Mouse (Mus musculus): Measurements from ENCODE around the gene Hist1h1t. TPM values are rescaled to one million over a fixed set of nuclear protein-coding genes. Genes with fewer than 3 reads are reported as not detected.

Gene Hist1h1t
- polyA plus RNA-seq, 2 experiments, result 0.13 TPM; not detected in 1

DNA sequence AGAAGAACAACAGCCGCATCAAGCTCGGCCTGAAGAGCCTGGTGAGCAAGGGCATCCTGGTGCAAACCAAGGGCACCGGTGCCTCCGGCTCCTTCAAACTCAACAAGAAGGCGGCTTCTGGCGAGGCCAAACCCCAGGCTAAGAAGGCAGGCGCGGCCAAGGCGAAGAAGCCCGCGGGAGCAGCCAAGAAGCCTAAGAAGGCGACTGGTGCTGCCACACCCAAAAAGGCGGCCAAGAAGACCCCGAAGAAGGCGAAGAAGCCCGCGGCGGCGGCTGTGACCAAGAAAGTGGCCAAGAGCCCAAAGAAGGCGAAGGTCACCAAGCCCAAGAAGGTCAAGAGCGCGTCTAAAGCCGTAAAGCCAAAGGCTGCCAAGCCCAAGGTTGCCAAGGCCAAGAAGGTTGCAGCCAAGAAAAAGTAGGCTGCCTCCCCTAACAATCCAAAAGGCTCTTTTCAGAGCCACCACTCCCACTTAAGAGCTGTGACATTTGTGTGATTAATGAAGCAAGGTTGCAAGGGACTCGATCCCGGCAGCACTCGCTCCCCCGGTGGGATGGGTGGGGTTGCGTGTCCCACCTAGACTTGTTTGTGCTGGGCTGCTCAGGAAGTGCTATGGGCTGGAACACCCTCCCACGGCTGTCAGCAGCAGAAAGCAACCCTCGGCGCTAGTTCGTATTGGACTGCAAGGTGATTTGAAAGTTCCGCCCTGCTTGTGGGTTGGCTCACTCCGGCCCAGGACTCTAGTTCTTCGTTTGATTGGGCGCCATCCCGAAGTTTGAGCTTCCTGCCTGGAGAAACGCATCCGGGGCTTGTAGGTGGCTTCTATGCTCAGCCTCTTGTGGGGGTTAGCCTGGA lies 43.7 kb downstream of the Hist1h1t start:
- ATAC-seq (ENCODE audit: insufficient read depth), result peak; percentile 78
- Histone ChIP-seq H3K4me1 (replicated peaks; ENCODE audit: control insufficient read depth in 2 of 2, insufficient read depth in 2 of 2, low read length in 1 of 2) (peaks cover 16 to 22% of the 10 kb centered on the region in 2 experiments), H3K27ac (peak overlapping the region; percentile 99), H3K4me2 (ENCODE audit: low read depth) (peak overlapping the region; percentile 94), H3K9me3 (ENCODE audit: control insufficient read depth, low read length) (no peaks in the 10 kb centered on the region), H3K36me3 (replicated peaks; ENCODE audit: control insufficient read depth, insufficient read depth, low read depth) (no peaks in the 10 kb centered on the region), H3K4me3 (ENCODE audit: insufficient read depth in 1 of 2, low read depth in 2 of 2, low read length in 2 of 2) (peak overlapping the region; percentile 65 to 86), H3K27me3 (ENCODE audit: control insufficient read depth, insufficient read depth, low read length) (no peaks in the 10 kb centered on the region), H3K9ac (replicated peaks) (peak overlapping the region; percentile 97)
- peak; percentile 68 for TF ChIP-seq EP300 (IDR thresholded peaks at IDR 0.05; ENCODE audit: low read depth)
- no peak; the same call in 1 of the 2 replicates for TF ChIP-seq CTCF (IDR thresholded peaks at IDR 0.05; ENCODE audit: low read depth)
- under 1% methylated on average over 39 of the region's 39 CpGs for WGBS (ENCODE audit: insufficient replicate concordance)
- peak; percentile 90 to 96 (median 93) for DNase-seq (ENCODE audit: low read depth in 3 of 3, low spot score in 3 of 3)

DNA sequence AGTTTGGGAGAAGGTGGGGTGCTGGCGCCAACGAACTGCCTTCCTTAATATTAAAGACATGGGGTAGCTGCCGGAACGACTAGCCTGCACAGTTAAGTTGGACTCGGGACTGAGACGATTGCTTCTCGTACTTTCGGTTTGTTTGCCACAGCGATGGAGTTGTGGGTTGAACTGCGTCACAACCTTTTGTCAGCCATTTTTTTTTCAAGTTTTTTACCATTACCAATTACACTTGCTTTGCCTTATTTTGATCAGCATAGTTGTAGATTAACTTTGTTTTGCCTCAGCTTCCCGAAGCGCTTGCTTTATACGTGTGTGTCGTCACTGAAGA lies 44.3 kb downstream of the Hist1h1t start:
- WGBS (ENCODE audit: insufficient replicate concordance), result under 1% methylated on average over 14 of the region's 14 CpGs
- ATAC-seq (ENCODE audit: insufficient read depth) (no peak), DNase-seq (ENCODE audit: low read depth in 3 of 3, low spot score in 3 of 3) (no peak)
- Histone ChIP-seq H3K4me1 (replicated peaks; ENCODE audit: control insufficient read depth in 2 of 2, insufficient read depth in 2 of 2, low read length in 1 of 2) (peaks cover 16 to 22% of the 10 kb centered on the region in 2 experiments), H3K27me3 (ENCODE audit: control insufficient read depth, insufficient read depth, low read length) (no peaks in the 10 kb centered on the region), H3K36me3 (replicated peaks; ENCODE audit: control insufficient read depth, insufficient read depth, low read depth) (no peaks in the 10 kb centered on the region), H3K27ac (peak overlapping the region; percentile 99), H3K9me3 (ENCODE audit: control insufficient read depth, low read length) (no peaks in the 10 kb centered on the region), H3K4me2 (ENCODE audit: low read depth) (peak overlapping the region; percentile 94), H3K4me3 (ENCODE audit: insufficient read depth in 1 of 2, low read depth in 2 of 2, low read length in 2 of 2) (peak overlapping the region; percentile 65 to 86), H3K9ac (replicated peaks) (peak overlapping the region; percentile 97)
- TF ChIP-seq EP300 (IDR thresholded peaks at IDR 0.05; ENCODE audit: low read depth) (peak; percentile 11; the same call in 1 of the 2 replicates), CTCF (IDR thresholded peaks at IDR 0.05; ENCODE audit: low read depth) (no peak)

- Histone ChIP-seq H3K27ac (peak overlapping the region; percentile 99), H3K4me3 (ENCODE audit: insufficient read depth in 1 of 2, low read depth in 2 of 2, low read length in 2 of 2) (peak overlapping the region; percentile 65 to 86), H3K9me3 (ENCODE audit: control insufficient read depth, low read length) (no peaks in the 10 kb centered on the region), H3K4me1 (replicated peaks; ENCODE audit: control insufficient read depth in 2 of 2, insufficient read depth in 2 of 2, low read length in 1 of 2) (peaks cover 16 to 22% of the 10 kb centered on the region in 2 experiments), H3K4me2 (ENCODE audit: low read depth) (peak overlapping the region; percentile 94), H3K36me3 (replicated peaks; ENCODE audit: control insufficient read depth, insufficient read depth, low read depth) (no peaks in the 10 kb centered on the region), H3K27me3 (ENCODE audit: control insufficient read depth, insufficient read depth, low read length) (no peaks in the 10 kb centered on the region), H3K9ac (replicated peaks) (peak overlapping the region; percentile 97)
- peak in 1 of 3 experiments; percentile 62 for DNase-seq (ENCODE audit: low read depth in 3 of 3, low spot score in 3 of 3)
- no peak for ATAC-seq (ENCODE audit: insufficient read depth)
- 15% methylated on average over 13 of the region's 13 CpGs for WGBS (ENCODE audit: insufficient replicate concordance)
- TF ChIP-seq CTCF (IDR thresholded peaks at IDR 0.05; ENCODE audit: low read depth) (no peak), EP300 (IDR thresholded peaks at IDR 0.05; ENCODE audit: low read depth) (peak; percentile 6; the same call in 1 of the 2 replicates)
These were observed 44.7 kb downstream of the Hist1h1t start for GRCm38 (mm10) chr13:23740256-23740840.

GRCm38 (mm10) chr13:23740910-23741309 lies 45.3 kb downstream of the Hist1h1t start:
- Histone ChIP-seq H3K4me2 (ENCODE audit: low read depth) (peak overlapping the region; percentile 94), H3K9me3 (ENCODE audit: control insufficient read depth, low read length) (no peaks in the 10 kb centered on the region), H3K4me1 (replicated peaks; ENCODE audit: control insufficient read depth in 2 of 2, insufficient read depth in 2 of 2, low read length in 1 of 2) (peaks cover 16 to 24% of the 10 kb centered on the region in 2 experiments), H3K4me3 (ENCODE audit: insufficient read depth in 1 of 2, low read depth in 2 of 2, low read length in 2 of 2) (peak overlapping the region; percentile 65 to 86; a peak in 3 of 4 replicates), H3K36me3 (replicated peaks; ENCODE audit: control insufficient read depth, insufficient read depth, low read depth) (no peaks in the 10 kb centered on the region), H3K27me3 (ENCODE audit: control insufficient read depth, insufficient read depth, low read length) (no peaks in the 10 kb centered on the region), H3K27ac (peak overlapping the region; percentile 99), H3K9ac (replicated peaks) (peak overlapping the region; percentile 97)
- TF ChIP-seq CTCF (IDR thresholded peaks at IDR 0.05; ENCODE audit: low read depth) (no peak), EP300 (IDR thresholded peaks at IDR 0.05; ENCODE audit: low read depth) (no peak)
- 22% methylated on average over 5 of the region's 5 CpGs for WGBS (ENCODE audit: insufficient replicate concordance)
- DNase-seq (ENCODE audit: low read depth in 3 of 3, low spot score in 3 of 3) (no peak), ATAC-seq (ENCODE audit: insufficient read depth) (no peak)

DNA sequence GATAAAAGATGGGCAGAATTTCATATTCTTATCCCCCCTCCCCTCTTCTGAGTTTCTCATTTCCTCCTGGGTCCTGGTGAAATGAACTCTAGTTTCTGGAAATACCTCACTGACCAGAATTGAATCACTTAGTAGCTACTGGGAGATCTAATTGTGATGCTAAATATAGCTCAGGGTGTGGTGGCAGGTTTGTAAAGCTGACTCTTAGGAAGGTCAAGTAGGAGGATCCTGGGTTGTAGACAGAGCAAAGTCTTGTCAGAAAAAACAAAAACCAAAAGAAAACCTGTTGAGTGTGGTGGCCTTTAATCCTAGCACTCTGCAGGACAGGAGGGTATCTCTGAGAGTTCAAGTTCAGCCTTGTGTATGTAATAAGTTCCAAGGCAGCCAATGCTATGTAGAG lies 46.4 kb downstream of the Hist1h1t start:
- Histone ChIP-seq H3K4me1 (replicated peaks; ENCODE audit: control insufficient read depth in 2 of 2, insufficient read depth in 2 of 2, low read length in 1 of 2) (peaks cover 16 to 24% of the 10 kb centered on the region in 2 experiments), H3K4me3 (ENCODE audit: insufficient read depth in 1 of 2, low read depth in 2 of 2, low read length in 2 of 2) (peak overlapping the region in 1 of 2 experiments; percentile 36; a peak in 2 of 4 replicates), H3K36me3 (replicated peaks; ENCODE audit: control insufficient read depth, insufficient read depth, low read depth) (no peaks in the 10 kb centered on the region), H3K27ac (peak overlapping the region; percentile 87), H3K27me3 (ENCODE audit: control insufficient read depth, insufficient read depth, low read length) (no peaks in the 10 kb centered on the region), H3K9ac (replicated peaks) (peak overlapping the region; percentile 73), H3K9me3 (ENCODE audit: control insufficient read depth, low read length) (no peaks in the 10 kb centered on the region), H3K4me2 (ENCODE audit: low read depth) (peak overlapping the region; percentile 94)
- ATAC-seq (ENCODE audit: insufficient read depth) (no peak), DNase-seq (ENCODE audit: low read depth in 3 of 3, low spot score in 3 of 3) (no peak)
- TF ChIP-seq EP300 (IDR thresholded peaks at IDR 0.05; ENCODE audit: low read depth) (no peak), CTCF (IDR thresholded peaks at IDR 0.05; ENCODE audit: low read depth) (no peak)
